Mouse (Mus musculus) liver, embryonic 13.5 days (tissue): Measurements from ENCODE around the gene Inafm1. TPM values are rescaled to one million over a fixed set of nuclear protein-coding genes. Genes with fewer than 3 reads are reported as not detected.
"Not testable (repeated sequence)": the region's sequence is repeated elsewhere in the genome, so short reads cannot be mapped to it uniquely, and the experiment has no call there.

Source experiments
- ATAC-seq: fragments of 200-750 bp; cut with Nextera tagmentation; 2 replicates; pipeline ENCODE4 v1.8.0; 2017; ENCODE audit warnings: low read depth, mild to moderate bottlenecking, moderate number of reproducible peaks, moderate library complexity
- DNase-seq: peaks from one replicate; pipeline ENCODE4 v3.0.0; 2022
- H3K27ac ChIP-seq: fragments of 300-500 bp; sonication (generic); 2 replicates; pipeline ENCODE4 v1.5.1; 2015; ENCODE audit warnings: moderate library complexity, mild to moderate bottlenecking, inconsistent platforms
- H3K27me3 ChIP-seq: fragments of 300-500 bp; sonication (generic); 2 replicates; pipeline ENCODE4 v1.6.1; 2015; ENCODE audit warnings: mild to moderate bottlenecking, inconsistent platforms
- H3K36me3 ChIP-seq: fragments of 300-500 bp; sonication (generic); 2 replicates; pipeline ENCODE4 v1.6.1; 2015; ENCODE audit warnings: mild to moderate bottlenecking, inconsistent platforms
- H3K4me1 ChIP-seq: fragments of 300-500 bp; sonication (generic); replicated peaks from 2 replicates; pipeline ENCODE4 v1.6.1; 2015; ENCODE audit warnings: inconsistent platforms
- H3K4me2 ChIP-seq: fragments of 300-500 bp; sonication (generic); 2 replicates; pipeline ENCODE4 v1.6.1; 2015; ENCODE audit warnings: inconsistent platforms, mild to moderate bottlenecking, moderate library complexity
- H3K4me3 ChIP-seq: fragments of 300-500 bp; sonication (generic); replicated peaks from 2 replicates; pipeline ENCODE4 v1.5.1; 2015; ENCODE audit warnings: mild to moderate bottlenecking, inconsistent platforms
- H3K9ac ChIP-seq: fragments of 300-500 bp; sonication (generic); 2 replicates; pipeline ENCODE4 v1.6.1; 2015; ENCODE audit warnings: mild to moderate bottlenecking, inconsistent platforms
- H3K9me3 ChIP-seq: fragments of 300-500 bp; sonication (generic); replicated peaks from 2 replicates; pipeline ENCODE4 v1.6.1; 2016; ENCODE audit warnings: inconsistent platforms
- WGBS: fragments of 180-500 bp; shearing (Covaris S2); methylation state at CpG from one replicate; pipeline ENCODE4 v1.1.7; 2015; ENCODE audit not compliant: insufficient replicate concordance; 5-methylcytosine and 5-hydroxymethylcytosine counted together
- polyA plus RNA-seq: library from polyadenylated mRNA; unstranded; fragments of >200 nt; fragmentation: Nextera tagmentation; extraction: Ambion mirVana; gene quantifications from 2 replicates; pipeline ENCODE4 v1.2.1, GENCODE M21; 2015

Inafm1 gene
- polyA plus RNA-seq, 1 experiment from 2014 or later = 4.4 TPM

DNA sequence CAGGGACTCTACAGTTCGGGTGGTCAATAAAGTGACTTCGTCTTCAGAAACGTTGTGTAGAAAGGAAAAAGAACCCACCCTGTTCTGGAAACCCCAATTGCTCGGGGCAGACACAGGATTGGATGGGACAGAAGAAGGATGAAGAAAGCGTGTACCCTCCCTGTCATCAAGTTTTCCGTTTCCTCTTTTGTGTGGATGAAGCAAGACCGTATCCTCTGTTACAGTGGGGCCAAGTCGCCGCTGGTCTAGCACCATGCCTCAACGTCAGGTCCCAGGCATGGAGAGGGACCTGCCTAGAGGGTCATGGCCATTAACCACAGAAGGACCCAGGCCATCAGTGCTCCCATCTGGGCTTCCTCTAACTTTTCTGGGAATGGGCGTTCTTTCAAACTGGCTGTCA lies 15.6 kb downstream of the Inafm1 start:
- Histone ChIP-seq H3K36me3 (no peaks in the 10 kb centered on the region), H3K4me3 (no peak overlapping the region), H3K27me3 (no peaks in the 10 kb centered on the region), H3K4me1 (no peaks in the 10 kb centered on the region), H3K9me3 (no peaks in the 10 kb centered on the region), H3K4me2 (no peak overlapping the region), H3K27ac (no peak overlapping the region), H3K9ac (no peak overlapping the region)
- 48% methylated on average over 11 of the region's 11 CpGs for WGBS
- DNase-seq (no peak), ATAC-seq (no peak)

DNA sequence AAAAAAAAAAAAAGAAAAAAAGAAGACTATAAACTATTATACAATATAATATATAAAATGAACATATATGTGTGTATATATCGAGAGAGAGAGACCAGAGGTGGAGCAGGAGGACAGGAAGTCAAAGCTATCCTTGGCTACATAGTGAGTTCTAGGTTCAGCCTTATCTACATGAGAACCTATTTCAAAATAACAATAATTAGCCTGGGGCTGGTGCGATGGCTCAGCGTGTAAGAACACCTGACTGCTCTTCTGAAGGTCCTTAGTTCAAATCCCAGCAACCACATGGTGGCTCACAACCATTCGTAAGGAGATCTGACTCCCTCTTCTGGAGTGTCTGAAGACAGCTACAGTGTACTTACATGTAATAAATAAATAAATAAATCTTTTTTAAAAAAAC lies 17.5 kb downstream of the Inafm1 start:
- WGBS = 74% methylated on average over 4 of the region's 4 CpGs
- not testable (repeated sequence) for H3K27ac ChIP-seq, ATAC-seq, H3K9me3 ChIP-seq, H3K4me3 ChIP-seq, DNase-seq, H3K27me3 ChIP-seq, H3K4me2 ChIP-seq, H3K4me1 ChIP-seq, H3K36me3 ChIP-seq, H3K9ac ChIP-seq

DNA sequence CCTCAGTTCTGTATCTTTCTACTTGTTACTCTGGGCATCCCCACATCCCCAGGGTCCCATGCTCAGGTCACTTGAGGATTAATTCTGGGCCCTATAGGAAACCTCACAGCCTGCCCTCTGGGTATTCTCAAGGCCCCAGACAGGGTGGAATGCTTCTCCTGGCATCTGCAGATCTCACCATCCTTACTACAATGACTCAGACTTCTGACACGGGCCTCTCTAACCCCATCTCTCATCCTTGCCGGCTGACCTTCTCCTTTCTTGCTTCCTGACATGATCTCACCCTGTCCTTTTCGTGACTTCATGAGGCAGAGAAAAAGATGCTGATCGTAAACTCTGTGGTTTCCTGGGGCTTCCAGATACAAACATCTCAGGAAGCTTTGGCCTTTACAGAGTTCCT lies 19.2 kb downstream of the Inafm1 start:
- Histone ChIP-seq H3K9ac (no peak overlapping the region), H3K4me2 (no peak overlapping the region), H3K36me3 (no peaks in the 10 kb centered on the region), H3K27me3 (no peaks in the 10 kb centered on the region), H3K4me3 (no peak overlapping the region), H3K9me3 (no peaks in the 10 kb centered on the region), H3K27ac (no peak overlapping the region), H3K4me1 (peaks cover 3% of the 10 kb centered on the region; the same call in 1 of the 2 replicates)
- 13% methylated on average over 4 of the region's 4 CpGs for WGBS
- ATAC-seq = no peak
- DNase-seq = no peak

DNA sequence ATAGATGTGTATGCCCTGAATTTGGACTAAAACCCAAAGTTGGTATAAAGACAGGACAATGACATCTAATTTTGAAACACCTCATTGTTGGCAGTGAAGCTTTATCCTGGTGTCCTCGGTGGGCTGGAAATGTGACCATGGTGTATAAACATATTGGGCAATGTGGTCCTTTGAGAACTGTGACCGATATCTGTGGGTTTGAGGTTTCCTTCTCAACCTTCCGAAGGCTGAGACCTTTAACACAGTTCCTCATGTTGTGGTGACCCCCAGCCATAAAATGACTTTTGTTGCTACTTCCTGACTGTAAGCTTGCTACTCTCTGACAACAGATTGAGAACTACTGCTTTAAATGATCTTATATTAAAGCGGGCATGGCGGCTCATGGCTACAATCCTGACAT lies 22.7 kb downstream of the Inafm1 start:
- Histone ChIP-seq H3K27me3 (no peaks in the 10 kb centered on the region), H3K4me3 (no peak overlapping the region), H3K27ac (no peak overlapping the region), H3K36me3 (no peaks in the 10 kb centered on the region), H3K9me3 (no peaks in the 10 kb centered on the region), H3K9ac (no peak overlapping the region), H3K4me1 (peaks cover 4% of the 10 kb centered on the region; the same call in 1 of the 2 replicates), H3K4me2 (no peak overlapping the region)
- DNase-seq = no peak
- no peak for ATAC-seq
- WGBS = 10% methylated on average over 5 of the region's 5 CpGs

DNA sequence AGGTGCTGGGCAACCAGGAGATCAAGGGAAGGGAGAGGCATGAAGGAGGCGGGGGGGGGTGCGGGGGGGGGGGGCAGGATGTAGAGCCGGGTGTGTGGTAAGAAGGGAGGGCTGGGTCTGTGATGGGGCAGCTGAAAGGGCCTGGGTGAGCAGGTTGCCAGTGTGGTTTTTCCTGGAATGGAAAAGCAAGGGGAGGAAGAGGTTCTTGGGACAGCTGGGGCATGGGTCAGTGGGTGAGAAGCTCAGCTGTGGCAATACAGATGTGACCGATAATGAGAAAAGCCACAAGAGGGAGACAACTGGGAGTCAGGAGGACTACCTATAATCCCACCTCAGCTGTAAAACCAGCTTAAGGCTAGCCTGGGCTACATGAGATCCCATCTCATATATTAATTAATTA lies 27.5 kb downstream of the Inafm1 start:
- H3K27ac ChIP-seq = no peak overlapping the region
- DNase-seq (no peak), ATAC-seq (no peak)
- no peaks in the 10 kb centered on the region for H3K27me3 ChIP-seq
- no peak overlapping the region for H3K4me2 ChIP-seq
- no peaks in the 10 kb centered on the region for H3K9me3 ChIP-seq
- no peak overlapping the region for H3K4me3 ChIP-seq
- no peak overlapping the region for H3K9ac ChIP-seq
- H3K36me3 ChIP-seq = no peaks in the 10 kb centered on the region
- WGBS = 15% methylated on average over 4 of the region's 4 CpGs
- H3K4me1 ChIP-seq = peaks cover 36% of the 10 kb centered on the region

DNA sequence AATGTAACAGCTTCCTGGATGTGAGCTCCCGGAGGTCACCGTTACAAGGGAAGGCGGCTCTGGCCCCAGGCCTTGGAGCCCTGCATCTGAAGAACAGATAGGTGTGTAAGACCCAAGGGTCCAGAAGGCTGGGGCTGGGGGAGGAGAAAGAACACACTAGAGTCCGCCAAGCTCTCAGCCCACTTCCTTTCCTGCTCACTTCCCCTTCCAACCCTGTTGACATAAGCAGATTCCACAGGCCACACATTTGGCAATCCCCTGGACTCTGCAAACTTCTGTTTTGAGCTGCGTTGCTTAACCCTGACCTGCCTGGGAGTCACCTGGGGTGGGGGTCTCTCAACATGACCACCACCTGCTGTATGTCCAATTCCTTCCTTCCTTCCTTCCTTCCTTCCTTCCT lies 29.4 kb downstream of the Inafm1 start, which contains the start of gene C5ar2:
Gene C5ar2, minus strand, starts transcription at position 88 of the 400 bp plus-strand sequence.
- Histone ChIP-seq H3K27ac (peak within 1 kb of the TSS; percentile 58), H3K4me1 (peaks cover 54% of the 10 kb centered on the region), H3K4me3 (no peak within 1 kb of the TSS), H3K9ac (no peak within 1 kb of the TSS), H3K9me3 (no peaks in the 10 kb centered on the region), H3K36me3 (no peaks in the 10 kb centered on the region), H3K4me2 (no peak within 1 kb of the TSS), H3K27me3 (no peaks in the 10 kb centered on the region)
- ATAC-seq (peak; percentile 22; the same call in 1 of the 2 replicates), DNase-seq (no peak)
- WGBS = 43% methylated on average over 5 of the region's 5 CpGs

DNA sequence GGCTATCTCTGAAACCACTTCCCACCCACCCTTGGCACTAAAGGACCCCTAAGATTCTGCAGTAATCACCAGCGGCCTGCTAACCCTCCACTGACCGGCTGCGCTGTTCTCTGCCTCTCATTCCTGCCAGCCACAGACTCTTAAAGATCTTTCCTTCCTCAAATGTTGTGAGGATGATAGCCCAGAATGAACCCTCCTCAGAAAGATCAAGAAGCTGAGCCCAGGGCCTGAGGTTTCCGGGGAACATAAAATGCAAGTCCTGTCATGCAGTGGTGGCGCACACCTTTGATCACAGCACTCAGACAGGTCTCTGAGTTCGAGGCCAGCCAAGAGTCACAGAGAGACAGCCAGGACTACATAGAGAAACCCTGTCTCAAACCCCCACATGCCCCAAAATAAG lies 31.2 kb downstream of the Inafm1 start:
- Histone ChIP-seq H3K27me3 (no peaks in the 10 kb centered on the region), H3K4me3 (0 out of 2 replicates have a peak overlapping the region, but pooled peaks have one; percentile 6), H3K27ac (peak overlapping the region; percentile 88), H3K4me1 (peaks cover 57% of the 10 kb centered on the region), H3K9me3 (no peaks in the 10 kb centered on the region), H3K36me3 (peaks cover 8% of the 10 kb centered on the region; the same call in 1 of the 2 replicates), H3K4me2 (peak overlapping the region; percentile 66), H3K9ac (peak overlapping the region; percentile 45)
- no peak for ATAC-seq
- DNase-seq = no peak
- WGBS = 28% methylated on average over 6 of the region's 6 CpGs

DNA sequence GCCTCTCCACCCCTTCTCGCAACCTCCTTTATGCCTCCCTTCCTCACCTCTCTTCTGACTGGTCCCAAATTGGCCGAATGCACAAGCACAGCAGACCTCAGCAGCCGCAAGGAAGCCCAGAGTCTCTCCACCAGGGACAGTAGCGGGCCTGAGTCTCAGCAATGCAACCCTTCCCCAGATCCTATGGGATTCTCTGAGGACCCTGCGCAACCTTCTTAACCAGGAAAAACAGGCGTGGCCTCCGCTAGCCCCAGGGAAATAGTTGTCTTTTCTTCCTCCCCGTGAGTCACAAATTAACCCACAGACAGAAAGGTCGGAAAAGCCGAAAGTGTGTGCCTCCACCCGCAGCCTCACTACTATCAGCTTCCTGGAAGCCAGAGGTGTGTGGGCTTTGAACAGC lies 31.6 kb downstream of the Inafm1 start:
- peak overlapping the region; percentile 45 for H3K9ac ChIP-seq
- peak overlapping the region; percentile 88 for H3K27ac ChIP-seq
- H3K4me3 ChIP-seq = 0 out of 2 replicates have a peak overlapping the region, but pooled peaks have one; percentile 6
- ATAC-seq (no peak), DNase-seq (no peak)
- H3K4me1 ChIP-seq = peaks cover 57% of the 10 kb centered on the region
- WGBS = 23% methylated on average over 11 of the region's 11 CpGs
- H3K9me3 ChIP-seq = no peaks in the 10 kb centered on the region
- peak overlapping the region; percentile 66 for H3K4me2 ChIP-seq
- peaks cover 12% of the 10 kb centered on the region; the same call in 1 of the 2 replicates for H3K36me3 ChIP-seq
- no peaks in the 10 kb centered on the region for H3K27me3 ChIP-seq

DNA sequence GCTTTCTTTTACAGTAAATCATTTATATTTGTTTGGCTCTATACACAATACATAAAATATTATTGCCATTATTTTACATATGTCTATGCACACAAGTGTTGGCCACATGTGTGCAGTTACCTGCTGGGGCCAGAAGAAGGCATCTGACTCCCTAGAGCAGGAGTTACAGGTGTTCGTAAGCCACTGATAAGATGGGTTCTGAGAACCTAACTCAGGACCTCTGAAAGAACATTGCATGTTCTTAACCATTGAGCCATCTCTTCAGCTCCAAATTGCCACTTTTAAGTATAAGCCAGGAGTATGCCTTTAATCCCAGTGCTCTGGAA lies 32.5 kb downstream of the Inafm1 start:
- DNase-seq = no peak
- Histone ChIP-seq H3K9me3 (no peaks in the 10 kb centered on the region), H3K36me3 (peaks cover 14% of the 10 kb centered on the region; the same call in 1 of the 2 replicates), H3K27ac (peak overlapping the region; percentile 88), H3K4me2 (peak overlapping the region; percentile 66), H3K4me3 (peak overlapping the region; percentile 47; the same call in 1 of the 2 replicates), H3K27me3 (no peaks in the 10 kb centered on the region), H3K4me1 (peaks cover 55% of the 10 kb centered on the region), H3K9ac (0 out of 2 replicates have a peak overlapping the region, but pooled peaks have one; percentile 59)
- no peak for ATAC-seq
- 14% methylated on average over 1 of the region's 1 CpGs for WGBS

DNA sequence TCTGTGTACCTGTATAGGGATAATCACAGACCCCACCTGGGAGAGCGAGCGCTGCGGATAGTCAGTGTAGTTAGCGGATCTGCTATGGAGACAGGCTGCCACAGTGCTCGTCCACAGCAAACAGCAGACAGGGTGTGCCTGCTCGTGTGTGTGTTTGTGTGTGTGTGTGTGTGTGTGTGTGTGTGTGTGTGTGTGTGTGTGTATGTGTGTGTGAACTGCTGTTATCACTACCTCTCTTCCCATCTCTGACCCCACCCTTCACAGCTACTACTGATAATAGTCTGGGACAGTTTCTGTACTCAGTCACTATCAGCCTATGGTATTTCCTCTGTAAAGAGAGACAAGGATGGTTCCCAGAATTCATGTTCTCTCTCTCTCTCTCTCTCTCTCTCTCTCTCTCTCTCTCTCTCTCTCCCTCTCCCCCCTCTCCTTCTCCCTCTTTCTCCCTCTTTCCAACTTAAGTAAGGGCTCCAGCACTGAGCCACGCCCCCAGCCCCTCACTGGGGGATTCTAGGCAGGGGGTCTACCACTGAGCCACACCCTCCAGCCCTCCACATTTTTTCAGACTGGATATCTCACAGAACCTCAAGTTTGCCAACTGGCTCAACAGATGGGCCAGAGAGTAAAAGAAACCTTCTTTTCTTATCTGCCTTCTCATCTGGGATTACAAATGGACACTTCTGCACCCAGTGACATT lies 33.0 kb downstream of the Inafm1 start:
- Histone ChIP-seq H3K9ac (peak overlapping the region; percentile 59), H3K4me2 (peak overlapping the region; percentile 66), H3K4me1 (peaks cover 55% of the 10 kb centered on the region), H3K4me3 (peak overlapping the region; percentile 47), H3K36me3 (peaks cover 14% of the 10 kb centered on the region; the same call in 1 of the 2 replicates), H3K27ac (peak overlapping the region; percentile 88), H3K27me3 (no peaks in the 10 kb centered on the region), H3K9me3 (no peaks in the 10 kb centered on the region)
- peak; percentile 89 for ATAC-seq
- peak; percentile 45 for DNase-seq
- 22% methylated on average over 7 of the region's 7 CpGs for WGBS

DNA sequence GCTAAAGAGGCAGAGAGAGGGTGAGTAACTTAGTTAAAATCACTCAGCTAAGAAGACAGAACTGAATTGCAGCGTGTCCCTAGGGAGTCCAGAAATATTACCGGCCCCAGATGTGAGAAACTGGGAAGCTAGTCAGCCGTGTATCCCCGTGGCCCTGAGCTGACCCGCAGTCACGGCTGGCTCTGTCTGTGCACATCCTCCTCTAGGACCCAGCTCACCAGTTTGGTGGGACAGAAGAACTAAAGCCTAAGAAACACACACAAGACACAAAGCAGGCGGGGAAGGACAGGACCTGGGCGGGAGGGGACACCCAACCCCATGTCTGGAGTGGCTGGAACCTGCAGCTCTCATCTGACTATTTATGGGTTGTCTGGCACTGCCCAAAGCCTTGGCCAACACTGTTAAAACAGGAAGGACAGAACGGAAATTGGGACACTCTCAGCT lies 33.8 kb downstream of the Inafm1 start:
- WGBS = 37% methylated on average over 9 of the region's 9 CpGs
- Histone ChIP-seq H3K9me3 (no peaks in the 10 kb centered on the region), H3K4me1 (peaks cover 52% of the 10 kb centered on the region), H3K27ac (peak overlapping the region; percentile 88), H3K27me3 (no peaks in the 10 kb centered on the region), H3K4me3 (peak overlapping the region; percentile 47), H3K36me3 (peaks cover 14% of the 10 kb centered on the region; the same call in 1 of the 2 replicates), H3K9ac (peak overlapping the region; percentile 59), H3K4me2 (peak overlapping the region; percentile 66)
- peak; percentile 6; the same call in 1 of the 2 replicates for ATAC-seq
- DNase-seq = no peak

DNA sequence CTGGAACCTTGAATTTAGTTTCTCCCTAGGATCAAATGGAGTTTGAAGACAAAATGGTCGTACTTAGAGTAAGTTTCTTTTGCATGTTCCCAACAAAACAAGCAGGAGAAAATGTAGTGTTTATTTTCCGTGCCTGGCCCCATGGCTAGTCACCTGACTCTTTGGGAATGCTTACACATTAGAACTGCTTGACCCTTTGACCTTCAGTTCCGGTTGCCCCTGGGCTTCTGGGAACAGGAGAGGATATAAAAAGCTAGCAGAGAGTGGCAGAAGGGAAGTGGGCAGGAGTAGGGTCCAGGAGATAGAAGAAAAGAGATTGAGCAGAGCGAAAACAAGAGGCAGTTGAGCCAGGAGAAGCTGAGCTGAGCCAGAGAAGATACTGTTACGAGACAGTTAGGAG lies 43.5 kb downstream of the Inafm1 start:
- H3K27me3 ChIP-seq = 0 out of 2 replicates have a peak, but pooled peaks cover 8% of the 10 kb centered on the region
- WGBS = 26% methylated on average over 5 of the region's 5 CpGs
- H3K9me3 ChIP-seq = no peaks in the 10 kb centered on the region; the same call in 1 of the 2 replicates
- ATAC-seq (no peak), DNase-seq (no peak)
- no peak overlapping the region for H3K9ac ChIP-seq
- H3K36me3 ChIP-seq = no peaks in the 10 kb centered on the region
- H3K27ac ChIP-seq = no peak overlapping the region
- H3K4me3 ChIP-seq = no peak overlapping the region
- H3K4me1 ChIP-seq = peaks cover 12% of the 10 kb centered on the region
- H3K4me2 ChIP-seq = no peak overlapping the region
